Mouse (Mus musculus) cerebral cortex, adult 2 months (tissue): ENCODE data around the gene Nnmt.

Source experiments
- WGBS: fragments of 180-500 bp; shearing (Covaris S2); methylation state at CpG from one replicate; pipeline ENCODE4 v1.1.7; 2018; 5-methylcytosine and 5-hydroxymethylcytosine counted together

Nnmt gene

GRCm38 (mm10) chr9:48635576-48636350, 30.8 kb upstream of the Nnmt start:
- WGBS: 64% methylated on average over 18 of the region's 18 CpGs

GRCm38 (mm10) chr9:48633147-48633546, 28.2 kb upstream of the Nnmt start:
- 77% methylated on average over 6 of the region's 6 CpGs for WGBS

- WGBS: 70% methylated on average over 1 of the region's 1 CpGs
Measured at GRCm38 (mm10) chr9:48619268-48619667, 14.3 kb upstream of the Nnmt start.

GRCm38 (mm10) chr9:48618589-48618988, 13.6 kb upstream of the Nnmt start:
- 23% methylated on average over 6 of the region's 6 CpGs for WGBS

- 56% methylated on average over 8 of the region's 8 CpGs for WGBS
Measured at GRCm38 (mm10) chr9:48618111-48618510, 13.2 kb upstream of the Nnmt start.

- WGBS: 84% methylated on average over 3 of the region's 3 CpGs
Measured at GRCm38 (mm10) chr9:48617511-48618010, 12.6 kb upstream of the Nnmt start.

GRCm38 (mm10) chr9:48613221-48613620, 8.3 kb upstream of the Nnmt start:
- WGBS: 87% methylated on average over 4 of the region's 4 CpGs

GRCm38 (mm10) chr9:48612542-48612941, 7.6 kb upstream of the Nnmt start:
- WGBS: 69% methylated on average over 5 of the region's 5 CpGs

- 26% methylated on average over 1 of the region's 1 CpGs for WGBS
Measured at GRCm38 (mm10) chr9:48611032-48611431, 6.1 kb upstream of the Nnmt start.

GRCm38 (mm10) chr9:48609734-48610133, 4.8 kb upstream of the Nnmt start:
- WGBS: 67% methylated on average over 4 of the region's 4 CpGs

GRCm38 (mm10) chr9:48607417-48607816, 2.5 kb upstream of the Nnmt start:
- 40% methylated on average over 7 of the region's 7 CpGs for WGBS

GRCm38 (mm10) chr9:48606171-48606570, 1.2 kb upstream of the Nnmt start:
- WGBS: 72% methylated on average over 7 of the region's 7 CpGs

- 91% methylated on average over 5 of the region's 5 CpGs for WGBS
Measured at GRCm38 (mm10) chr9:48605697-48606096, 744 bp upstream of the Nnmt start.

- WGBS: 67% methylated on average over 1 of the region's 1 CpGs
Measured at GRCm38 (mm10) chr9:48604226-48604625, 727 bp downstream of the Nnmt start.

- 40% methylated on average over 9 of the region's 9 CpGs for WGBS
Measured at GRCm38 (mm10) chr9:48600881-48601280, 4.1 kb downstream of the Nnmt start.

GRCm38 (mm10) chr9:48600066-48600465, 4.9 kb downstream of the Nnmt start:
- WGBS: 30% methylated on average over 2 of the region's 2 CpGs

GRCm38 (mm10) chr9:48597494-48597893, 7.5 kb downstream of the Nnmt start:
- 88% methylated on average over 5 of the region's 5 CpGs for WGBS

- WGBS: 64% methylated on average over 11 of the region's 11 CpGs
Measured at GRCm38 (mm10) chr9:48596924-48597323, 8.0 kb downstream of the Nnmt start.

- 58% methylated on average over 8 of the region's 8 CpGs for WGBS
Measured at GRCm38 (mm10) chr9:48593915-48594314, 11.0 kb downstream of the Nnmt start.

GRCm38 (mm10) chr9:48590606-48591005, 14.3 kb downstream of the Nnmt start:
- 83% methylated on average over 4 of the region's 4 CpGs for WGBS

GRCm38 (mm10) chr9:48586332-48586731, 18.6 kb downstream of the Nnmt start:
- 7% methylated on average over 4 of the region's 4 CpGs for WGBS

- WGBS: 90% methylated on average over 1 of the region's 1 CpGs
Measured at GRCm38 (mm10) chr9:48580808-48581207, 24.1 kb downstream of the Nnmt start.

GRCm38 (mm10) chr9:48562388-48562787, 42.6 kb downstream of the Nnmt start:
- 83% methylated on average over 5 of the region's 5 CpGs for WGBS
